Mouse (Mus musculus): ENCODE data around the gene Ccdc81.

DNA sequence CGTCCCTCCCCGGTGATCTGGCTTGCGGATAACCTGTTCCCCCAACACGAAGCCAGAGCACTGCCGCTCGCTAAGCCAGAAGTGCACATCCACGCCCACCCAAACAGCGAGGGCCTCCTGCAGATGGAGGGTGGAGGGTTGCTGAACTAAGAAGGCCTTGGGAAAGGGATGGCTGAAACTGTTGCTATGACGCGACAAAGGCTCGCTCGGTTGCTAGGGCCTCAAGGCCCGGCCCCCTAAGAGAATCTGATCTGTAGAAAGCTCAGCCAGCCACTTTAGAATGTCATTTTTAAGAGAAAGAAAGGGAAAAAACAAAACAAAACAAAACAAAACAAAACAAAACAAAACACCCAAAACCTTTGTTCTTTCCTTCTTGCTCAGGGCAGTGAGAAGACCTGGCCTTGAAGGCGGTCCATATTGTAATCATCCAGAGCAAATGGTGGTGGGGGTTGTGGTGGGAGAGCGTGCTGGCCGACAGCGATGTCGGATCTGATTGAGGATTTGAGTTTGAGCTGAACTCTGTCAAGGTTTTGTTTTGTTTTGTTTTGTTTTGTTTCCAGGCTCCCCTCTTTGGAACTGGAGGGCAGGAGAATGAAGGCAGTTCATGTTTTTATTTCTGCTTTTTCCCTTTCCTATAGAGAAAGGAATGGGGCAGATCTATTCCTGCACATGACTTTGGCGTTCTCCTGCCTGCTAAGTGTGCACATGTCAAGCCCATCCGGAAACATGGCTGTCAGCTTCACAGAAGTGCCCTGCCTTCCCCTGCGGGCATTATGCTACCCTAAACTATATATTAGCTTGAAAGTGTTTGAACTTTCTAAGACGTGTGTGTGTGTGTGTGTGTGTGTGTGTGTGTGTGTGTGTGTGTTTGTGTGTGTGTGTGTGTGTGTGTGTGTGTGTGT, at the start of gene Ccdc81:
- TF ChIP-seq HCFC1 (IDR thresholded peaks at IDR 0.05; ENCODE audit: borderline replicate concordance, insufficient read depth, low read length) (no peak), ZC3H11A (IDR thresholded peaks at IDR 0.05; ENCODE audit: borderline replicate concordance, low read depth, low read length) (no peak), ZNF384 (IDR thresholded peaks at IDR 0.05; ENCODE audit: low read depth, low read length) (no peak), MAFK (IDR thresholded peaks at IDR 0.05; ENCODE audit: insufficient read depth, low read depth, low read length) (no peak), CHD2 (IDR thresholded peaks at IDR 0.05; ENCODE audit: low read depth, low read length) (no peak)
